Mouse (Mus musculus): Measurements from ENCODE around the gene Spata32. TPM values are rescaled to one million over a fixed set of nuclear protein-coding genes. Genes with fewer than 3 reads are reported as not detected.
A peak's percentile ranks its signal among the peaks of the same experiment; 100 is the strongest.

Spata32 gene
- total RNA-seq, 2 experiments from 2014 or later = 1.2 to 1.3 TPM

DNA sequence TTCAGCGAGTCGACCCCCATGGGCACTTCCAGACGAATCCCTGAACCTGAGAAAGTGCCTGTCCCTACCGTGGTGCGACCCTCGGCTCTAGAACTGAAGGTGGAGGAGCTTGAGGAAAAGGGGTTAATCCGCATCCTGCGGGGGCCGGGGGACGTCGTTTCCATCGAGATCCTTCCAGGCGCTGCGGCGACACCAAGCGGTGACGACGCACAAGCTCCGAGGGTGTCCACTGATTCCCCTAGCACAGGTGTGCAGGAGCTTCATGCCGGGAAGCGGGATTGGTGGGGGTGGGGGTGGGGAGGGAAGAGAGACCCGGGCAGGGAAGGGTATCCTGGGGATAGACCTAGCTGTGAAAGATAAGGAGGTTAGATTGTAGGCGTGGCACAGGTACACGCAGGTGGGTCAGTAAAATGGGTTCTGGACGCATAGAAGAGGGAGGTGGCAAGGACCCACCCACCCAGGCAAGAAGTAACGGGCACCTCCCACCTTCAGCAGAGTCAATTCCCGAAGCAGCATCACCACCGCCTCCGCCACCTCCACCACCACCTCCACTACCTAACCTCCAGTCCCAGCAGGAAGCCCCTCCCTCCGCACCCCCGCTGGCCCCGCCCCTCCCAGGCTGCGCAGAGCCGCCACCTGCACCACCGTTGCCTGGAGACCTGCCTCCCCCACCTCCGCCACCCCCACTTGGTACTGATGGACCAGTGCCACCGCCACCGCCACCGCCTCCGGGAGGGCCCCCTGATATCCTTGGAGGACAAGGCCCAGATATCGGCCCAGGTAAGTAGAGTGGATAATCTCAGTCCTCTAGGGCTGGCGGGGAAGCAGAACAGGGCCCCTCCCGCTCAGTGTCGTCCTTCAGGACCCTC is 25.0 kb downstream of the Spata32 start:
- H3K4me3 ChIP-seq = peak overlapping the region; percentile 66
- peak; percentile 68 for TF ChIP-seq CTCF (conservative IDR thresholded peaks at IDR 0.05)
- H3K27ac ChIP-seq = peak overlapping the region; percentile 96
- DNase-seq (ENCODE audit: low spot score in 2 of 2) = peak; percentile 75

DNA sequence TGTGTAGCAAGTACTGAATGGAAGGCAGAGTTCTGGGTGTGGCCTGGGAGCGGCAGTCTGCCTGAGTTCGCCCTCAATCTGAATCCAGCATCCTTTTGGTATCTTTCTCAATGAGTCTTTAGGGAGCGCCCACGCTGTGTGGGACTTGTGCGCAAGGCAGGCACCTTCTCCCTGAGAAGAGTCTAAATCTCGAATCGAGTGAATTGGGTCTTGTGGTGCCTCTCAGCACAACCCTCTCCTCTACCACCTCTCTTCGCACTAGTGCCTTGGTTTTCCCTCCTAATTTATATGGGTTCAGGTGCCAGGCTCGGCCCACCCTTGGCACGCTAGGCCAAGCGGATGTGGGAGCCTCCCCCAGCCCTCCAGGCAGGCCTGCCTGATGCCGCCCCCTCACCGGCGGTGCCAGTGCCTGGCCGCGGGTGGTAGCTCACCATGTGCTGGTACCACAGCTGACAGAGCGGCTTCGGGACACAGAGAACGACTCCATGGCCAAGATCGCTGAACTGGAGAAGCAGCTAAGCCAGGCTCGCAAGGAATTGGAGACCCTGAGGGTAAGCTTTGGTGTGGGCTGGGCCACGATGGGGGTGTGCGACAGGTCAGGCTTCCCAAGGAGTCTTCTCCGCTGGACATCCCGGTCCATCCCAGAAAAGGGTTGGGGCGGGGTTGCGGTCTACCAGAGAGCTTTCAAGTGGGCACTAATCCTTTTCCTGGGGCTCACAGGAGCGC is 25.8 kb downstream of the Spata32 start:
- TF ChIP-seq CTCF (conservative IDR thresholded peaks at IDR 0.05) = no peak
- H3K4me3 ChIP-seq = peak overlapping the region; percentile 66
- H3K27ac ChIP-seq = peak overlapping the region; percentile 96
- DNase-seq (ENCODE audit: low spot score in 2 of 2) = peak; percentile 75 to 79

DNA sequence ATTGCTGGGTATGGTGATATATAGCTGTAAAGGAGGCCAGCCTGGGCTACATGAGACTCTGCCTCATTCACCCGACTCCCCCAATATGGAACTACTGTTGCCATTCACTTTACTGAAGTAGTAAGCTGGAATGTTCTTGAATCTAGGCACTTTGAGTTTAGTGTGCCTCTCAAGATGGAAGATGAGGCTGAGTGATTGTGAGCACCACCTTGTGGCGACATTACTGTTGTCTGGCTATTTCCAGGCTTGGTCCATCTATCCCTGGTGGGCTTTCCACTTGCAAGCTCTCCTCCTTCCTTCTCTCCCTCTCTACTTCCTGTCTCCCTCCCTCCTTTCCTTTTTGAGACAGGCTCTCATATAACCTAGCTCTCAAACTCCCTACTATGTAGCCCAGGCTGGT is 33.3 kb downstream of the Spata32 start:
- Histone ChIP-seq H3K4me3 (no peak overlapping the region), H3K27ac (no peak overlapping the region)
- peak; percentile 86 for TF ChIP-seq CTCF (conservative IDR thresholded peaks at IDR 0.05)
- no peak for DNase-seq (ENCODE audit: low spot score in 2 of 2)

DNA sequence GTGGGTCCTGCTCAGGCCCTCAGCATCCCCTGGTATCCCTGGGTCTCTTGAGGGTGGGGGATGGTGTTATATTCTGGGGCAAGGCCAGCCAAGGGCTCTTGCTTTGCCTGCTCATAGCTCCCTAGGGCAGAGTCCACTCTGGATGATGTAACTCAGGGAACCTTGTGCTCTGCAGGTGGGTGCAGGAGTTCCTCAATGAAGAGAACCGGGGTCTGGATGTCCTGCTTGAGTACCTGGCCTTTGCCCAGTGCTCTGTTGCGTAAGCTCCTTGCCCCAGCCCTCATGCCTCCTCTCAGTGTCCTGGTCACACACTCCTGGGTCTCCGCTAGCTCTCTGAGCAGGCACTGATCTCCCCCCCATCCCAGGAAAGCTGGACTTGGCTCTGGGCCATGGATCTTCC is 36.3 kb downstream of the Spata32 start:
- TF ChIP-seq CTCF (conservative IDR thresholded peaks at IDR 0.05) = no peak
- peak overlapping the region; percentile 10; the same call in 1 of the 2 replicates for H3K27ac ChIP-seq
- no peak overlapping the region for H3K4me3 ChIP-seq
- no peak for DNase-seq (ENCODE audit: low spot score in 2 of 2)

DNA sequence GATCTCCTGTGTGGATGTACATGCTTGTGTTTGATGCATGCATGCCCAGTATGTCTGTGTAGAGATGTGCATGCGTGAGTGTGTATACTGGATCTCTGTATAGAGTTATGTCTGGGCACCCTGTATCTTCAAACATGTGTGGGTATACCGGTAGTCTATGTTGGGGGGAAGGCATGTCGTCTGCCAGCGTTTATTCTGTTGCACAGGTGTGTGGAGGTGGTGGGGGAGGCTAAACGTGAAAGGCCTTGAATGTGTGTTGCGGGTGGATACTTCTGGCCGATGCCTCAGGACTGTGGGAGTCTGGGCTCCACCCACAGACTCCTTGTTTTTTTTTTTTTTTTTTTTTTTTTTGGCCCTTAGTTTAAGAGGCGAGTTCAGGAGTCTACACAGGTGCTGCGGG is 36.9 kb downstream of the Spata32 start:
- TF ChIP-seq CTCF (conservative IDR thresholded peaks at IDR 0.05) = no peak
- no peak for DNase-seq (ENCODE audit: low spot score in 2 of 2)
- Histone ChIP-seq H3K27ac (no peak overlapping the region), H3K4me3 (no peak overlapping the region)

DNA sequence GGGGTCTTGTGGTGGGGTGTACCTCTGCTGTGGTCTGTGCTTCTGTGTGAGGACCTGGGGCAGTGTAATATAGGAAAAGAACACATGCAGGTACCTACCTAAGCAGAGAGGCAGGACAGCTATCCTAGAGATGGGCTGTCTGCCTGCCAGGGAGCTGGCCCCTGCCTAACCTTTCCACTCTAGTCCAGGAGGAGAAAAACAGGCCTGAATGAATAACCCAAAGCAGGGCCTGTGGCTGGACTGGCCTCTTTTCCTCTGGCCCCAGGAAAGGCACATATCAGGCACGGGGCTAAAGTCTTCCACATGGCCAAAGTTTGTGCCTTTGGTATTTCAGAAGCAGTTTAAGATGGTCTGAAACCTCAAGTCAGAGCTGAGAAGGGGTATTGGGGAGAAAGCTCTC is 37.8 kb downstream of the Spata32 start:
- no peak overlapping the region for H3K27ac ChIP-seq
- no peak for DNase-seq (ENCODE audit: low spot score in 2 of 2)
- no peak for TF ChIP-seq CTCF (conservative IDR thresholded peaks at IDR 0.05)
- no peak overlapping the region for H3K4me3 ChIP-seq

DNA sequence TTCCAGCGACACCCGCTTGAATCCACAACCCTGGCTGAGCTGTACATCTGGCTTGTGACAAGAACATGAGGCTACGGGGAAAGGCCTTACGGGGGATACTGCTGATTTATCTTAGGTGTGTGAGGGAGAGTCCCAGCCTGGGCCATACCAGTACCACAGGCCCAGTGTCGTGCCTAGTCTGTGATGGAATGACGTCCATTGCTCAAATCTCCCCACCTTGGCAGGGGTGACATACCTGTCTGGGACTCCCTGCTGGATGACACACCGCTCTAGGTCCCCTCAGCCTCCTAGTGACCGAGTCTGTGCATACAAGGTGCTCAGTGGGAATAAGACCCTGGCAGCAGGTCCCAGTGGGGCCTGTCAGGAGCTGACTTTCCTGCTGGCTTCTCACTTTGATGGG is 39.5 kb downstream of the Spata32 start:
- no peak for DNase-seq (ENCODE audit: low spot score in 2 of 2)
- H3K4me3 ChIP-seq = no peak overlapping the region
- TF ChIP-seq CTCF (conservative IDR thresholded peaks at IDR 0.05) = no peak
- no peak overlapping the region for H3K27ac ChIP-seq

DNA sequence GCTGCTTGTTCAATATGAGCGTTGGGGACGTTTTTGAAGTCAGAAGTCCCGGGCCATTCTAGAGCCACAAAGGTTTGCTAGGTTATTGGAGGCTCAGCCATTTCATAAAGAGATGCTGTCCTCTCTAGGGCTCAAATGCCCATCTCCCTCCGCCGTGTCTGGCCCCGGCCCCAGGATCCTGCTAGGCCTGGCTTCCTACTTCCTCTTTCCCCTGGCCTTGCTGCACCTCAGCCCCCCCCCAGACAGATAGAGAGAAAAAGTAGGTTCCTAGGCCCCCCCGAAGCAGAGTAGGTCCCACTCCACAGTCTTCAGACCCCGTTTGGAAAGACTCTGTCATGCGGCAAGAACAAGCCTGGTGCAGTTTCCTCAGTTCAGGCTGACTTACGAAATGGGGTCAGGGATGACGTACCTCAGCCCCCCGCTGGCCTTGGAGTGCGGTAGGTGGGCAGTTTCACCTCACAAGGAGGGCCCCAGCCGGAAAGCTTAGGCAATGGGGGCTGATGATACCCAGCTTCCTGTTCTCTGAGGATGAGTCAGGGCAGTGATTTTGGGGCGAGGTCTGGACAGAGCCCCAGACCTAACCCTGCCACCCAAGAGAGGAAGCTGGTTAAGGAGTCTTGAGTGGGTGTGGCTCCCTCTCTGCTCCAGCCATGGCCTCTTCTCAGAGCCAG is 40.3 kb downstream of the Spata32 start:
- Histone ChIP-seq H3K27ac (no peak overlapping the region), H3K4me3 (no peak overlapping the region)
- DNase-seq (ENCODE audit: low spot score in 2 of 2) = no peak
- TF ChIP-seq CTCF (conservative IDR thresholded peaks at IDR 0.05) = no peak

DNA sequence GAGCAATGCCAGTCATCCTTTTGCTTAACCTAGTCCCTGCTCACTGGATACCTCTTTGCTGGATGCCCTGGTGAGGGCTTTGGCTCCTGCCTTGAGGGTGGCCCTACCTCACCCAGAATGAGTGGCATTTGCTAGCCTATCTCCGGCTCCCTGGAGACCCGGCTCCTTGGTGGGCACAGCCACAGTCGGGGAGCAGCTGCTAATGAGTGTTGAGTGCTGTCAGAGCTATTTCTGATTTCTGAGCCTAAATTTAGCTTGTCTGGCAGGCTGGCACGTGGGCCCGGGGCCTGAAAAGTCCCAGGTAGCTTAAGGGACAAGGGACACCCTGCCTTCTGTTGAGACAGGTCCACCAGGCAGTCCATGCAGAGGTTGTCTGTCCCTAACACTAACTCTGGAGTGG is 41.0 kb downstream of the Spata32 start:
- no peak for DNase-seq (ENCODE audit: low spot score in 2 of 2)
- no peak for TF ChIP-seq CTCF (conservative IDR thresholded peaks at IDR 0.05)
- Histone ChIP-seq H3K4me3 (no peak overlapping the region; the same call in 1 of the 2 replicates), H3K27ac (peak overlapping the region; percentile 51; the same call in 1 of the 2 replicates)

DNA sequence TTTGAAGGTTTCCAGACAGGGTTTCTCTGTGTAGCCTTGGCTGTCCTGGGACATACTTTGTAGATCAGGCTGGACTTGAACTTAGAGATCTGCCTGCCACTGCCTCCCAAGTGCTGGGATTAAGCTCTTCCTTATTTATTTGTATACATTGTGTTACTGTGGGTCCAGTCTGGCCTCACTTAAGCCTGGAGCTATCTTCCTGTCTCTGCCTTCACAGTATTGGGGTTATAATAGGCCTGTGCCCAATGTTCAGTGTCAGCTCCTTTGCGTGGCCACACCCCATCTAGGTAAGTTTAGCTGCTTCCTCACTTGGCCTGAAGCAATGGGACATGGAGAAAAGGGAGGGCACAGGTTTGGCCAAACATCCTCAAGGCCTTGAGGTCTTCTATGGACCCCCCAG is 41.7 kb downstream of the Spata32 start:
- H3K27ac ChIP-seq = peak overlapping the region; percentile 51; the same call in 1 of the 2 replicates
- no peak for TF ChIP-seq CTCF (conservative IDR thresholded peaks at IDR 0.05)
- no peak for DNase-seq (ENCODE audit: low spot score in 2 of 2)
- H3K4me3 ChIP-seq = no peak overlapping the region

DNA sequence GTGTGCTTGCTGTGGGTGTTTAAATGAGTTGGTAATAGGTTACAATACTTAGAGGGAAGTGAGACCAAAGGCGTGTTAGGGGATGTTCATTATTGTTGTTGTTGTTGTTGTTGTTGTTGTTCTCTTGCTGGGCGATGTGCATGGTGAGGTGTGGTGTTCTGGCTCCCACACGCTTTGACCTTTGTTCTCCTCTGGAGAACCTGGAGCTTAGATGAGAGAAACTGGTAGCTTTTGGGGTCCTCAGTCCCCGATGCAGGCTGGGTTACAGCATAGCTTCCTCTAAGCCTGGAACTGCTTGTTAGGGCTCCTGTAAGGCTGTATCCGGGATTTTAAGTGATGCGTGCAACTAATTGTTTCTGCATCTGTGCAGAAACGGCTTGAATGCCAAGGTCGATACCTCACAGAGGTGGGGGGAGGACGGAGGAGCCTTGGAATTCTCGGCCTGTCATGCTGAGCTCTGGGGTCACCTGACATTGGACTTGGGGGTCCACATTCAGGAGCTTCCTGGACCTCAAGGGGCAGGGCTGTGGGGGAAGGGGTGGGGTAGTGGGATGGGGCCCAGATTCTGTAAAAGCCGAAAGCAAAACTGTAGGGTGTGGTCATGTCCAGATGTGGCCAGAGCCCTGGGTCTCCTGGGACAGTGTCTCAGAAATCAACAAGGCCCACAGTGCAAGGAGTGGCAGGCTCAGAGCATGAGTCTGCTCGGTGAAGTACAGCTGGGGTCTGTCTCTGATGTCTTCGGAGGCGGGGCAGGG is 42.4 kb downstream of the Spata32 start:
- 0 out of 2 replicates have a peak overlapping the region, but pooled peaks have one; percentile 11 for H3K27ac ChIP-seq
- no peak overlapping the region for H3K4me3 ChIP-seq
- TF ChIP-seq CTCF (conservative IDR thresholded peaks at IDR 0.05) = no peak
- DNase-seq (ENCODE audit: low spot score in 2 of 2) = no peak

DNA sequence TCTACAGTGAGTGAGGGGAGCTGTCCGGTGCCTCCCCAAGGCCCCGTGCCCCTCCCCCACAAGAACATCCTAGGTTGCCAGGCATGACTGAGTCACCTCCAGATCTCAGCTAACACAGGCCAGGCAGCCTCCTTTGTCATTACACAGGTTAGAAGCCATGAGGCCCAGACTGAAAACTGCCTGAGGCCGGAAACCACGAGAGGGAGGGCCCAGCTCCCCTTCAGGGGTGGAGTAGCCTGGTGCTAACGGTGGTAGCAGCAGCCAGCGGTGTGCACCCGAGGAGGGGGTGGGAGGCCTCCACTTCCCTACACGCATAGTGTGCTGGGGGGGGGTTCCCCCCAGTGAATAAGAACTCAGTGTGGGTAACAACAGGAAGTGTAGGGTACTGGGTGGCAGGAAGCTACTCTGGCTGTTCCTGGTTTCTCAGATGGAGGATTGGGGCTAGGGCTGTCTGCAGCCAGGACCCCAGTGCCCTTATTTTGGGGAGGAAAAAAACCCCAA is 43.3 kb downstream of the Spata32 start:
- no peak for DNase-seq (ENCODE audit: low spot score in 2 of 2)

More for the DNA sequence above, 43.3 kb downstream of the Spata32 start:
- Histone ChIP-seq H3K27ac (peak overlapping the region; percentile 97; the same call in 1 of the 2 replicates), H3K4me3 (no peak overlapping the region)
- TF ChIP-seq CTCF (conservative IDR thresholded peaks at IDR 0.05) = no peak

All from layer of hippocampus, adult 2 months (tissue).